Mouse (Mus musculus) embryonic fibroblast, embryonic 13.5 days (primary cell): ENCODE data around the gene BC034090.

Source experiments
- CTCF ChIP-seq: IDR thresholded peaks from 2 replicates; pipeline ENCODE4 v1.5.1; 2011; ENCODE audit warnings: mild to moderate bottlenecking, control low read depth, low read length, moderate library complexity, borderline replicate concordance; ENCODE audit not compliant: insufficient read depth
- POLR2A ChIP-seq: IDR thresholded peaks from 2 replicates; pipeline ENCODE4 v1.6.1; 2011; ENCODE audit warnings: low read depth, mild to moderate bottlenecking, control low read depth, low read length, moderate library complexity

DNA sequence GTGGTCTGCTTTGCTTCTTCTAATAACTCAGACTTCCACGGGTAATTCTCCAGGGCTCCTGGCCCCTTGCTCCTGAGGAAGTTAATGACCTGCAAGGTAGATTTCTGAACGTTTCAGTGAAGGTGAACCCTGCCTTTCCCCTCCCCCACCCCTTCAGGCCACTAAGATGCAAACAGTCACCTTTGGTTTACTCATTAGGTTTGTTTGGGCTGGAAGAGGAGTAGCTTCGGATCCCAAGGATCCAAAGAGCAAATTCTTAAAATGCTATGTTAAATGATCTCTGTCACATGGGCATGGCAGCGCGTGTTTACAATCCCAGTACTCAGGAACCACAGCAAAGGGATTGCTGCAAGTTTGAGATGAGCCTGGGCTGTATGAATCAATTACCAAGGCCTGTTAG lies 3.2 kb upstream of the BC034090 start:
- TF ChIP-seq POLR2A (no peak), CTCF (no peak)
